8 mouse cellular contexts compared by ENCODE assay signal in the genomic region with DNA sequence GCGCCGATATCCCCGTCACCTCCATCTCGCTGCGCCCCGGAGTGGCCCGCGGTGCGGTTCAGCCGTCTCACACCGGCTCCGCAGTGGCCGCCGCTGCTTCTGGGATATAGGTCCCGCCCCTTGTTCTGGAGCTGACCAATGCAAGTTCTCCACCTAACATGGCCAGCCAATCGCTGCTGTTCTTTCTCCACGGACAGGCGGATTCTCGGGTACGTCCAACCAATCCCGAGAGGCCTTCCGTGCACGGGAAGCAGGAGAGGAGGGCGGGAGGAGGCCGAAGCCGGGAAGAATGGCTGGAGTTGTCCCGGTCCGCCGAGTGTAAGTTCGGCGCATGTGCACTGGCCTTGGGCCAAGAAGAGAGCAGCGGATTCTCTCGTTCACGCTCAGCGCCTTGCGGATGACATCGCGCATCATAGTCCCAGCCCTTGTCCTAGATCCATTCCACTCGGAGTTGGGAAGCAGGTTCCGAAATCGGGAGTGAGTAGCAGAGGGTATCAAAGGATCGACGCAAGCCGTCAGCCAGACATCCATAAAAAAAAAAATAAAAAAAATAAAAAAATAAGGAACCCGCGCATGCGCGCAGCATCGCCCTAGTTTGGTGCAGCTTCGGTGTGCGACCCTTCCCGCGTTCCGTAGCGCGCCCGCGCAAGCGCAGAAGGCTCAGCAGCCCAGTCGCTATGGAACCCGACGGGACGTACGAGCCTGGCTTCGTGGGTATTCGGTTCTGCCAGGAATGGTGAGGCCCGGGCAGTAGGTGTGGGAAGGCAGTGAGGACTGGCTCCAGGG. TPM values are rescaled to one million over a fixed set of nuclear protein-coding genes. Genes with fewer than 3 reads are reported as not detected.
DNase-seq lines count a peak whose midpoint lies in the region; ATAC-seq lines count a peak whose summit lies in the region.

A gene (plus strand): TSS at position 280 of the 786 bp plus-strand sequence.
A gene (minus strand): TSS at position 604 of the 786 bp plus-strand sequence.

- DNase-seq in ES-CJ7 (ENCODE audit: low read depth, low spot score): peak; percentile 99
- DNase-seq in cerebellum, adult 11 months: peak; percentile 99
- DNase-seq in forebrain, embryonic 14.5 days (ENCODE audit: low spot score): peak; percentile 99
- peak; percentile 97 for DNase-seq in heart, postnatal 14 days
- peak; percentile 99 for DNase-seq in layer of hippocampus, adult 11-12 months (ENCODE audit: low spot score)
- peak; percentile 99 for DNase-seq in lung, adult 18-20 months
- peak; percentile 98 for DNase-seq in testis, postnatal 14 days (ENCODE audit: low spot score)

- H3K4me2 ChIP-seq in forebrain, embryonic 14.5 days (ENCODE audit: low read length): peak within 1 kb of the TSS; percentile 75
- H3K4me2 ChIP-seq in neural tube, embryonic 15.5 days: peak within 1 kb of the TSS; percentile 84

- peak within 1 kb of the TSS; percentile 74 for H3K9ac ChIP-seq in forebrain, embryonic 14.5 days (ENCODE audit: low read length)
- H3K9ac ChIP-seq in neural tube, embryonic 15.5 days (replicated peaks): peak within 1 kb of the TSS; percentile 72

- under 1% methylated on average over 67 of the region's 67 CpGs for WGBS in forebrain, embryonic 14.5 days
- WGBS in neural tube, embryonic 15.5 days: under 1% methylated on average over 67 of the region's 67 CpGs

- no peaks in the 10 kb centered on the region for H3K9me3 ChIP-seq in forebrain, embryonic 14.5 days (replicated peaks; ENCODE audit: control insufficient read depth, low read length)
- H3K9me3 ChIP-seq in neural tube, embryonic 15.5 days (replicated peaks): no peaks in the 10 kb centered on the region

- H3K36me3 ChIP-seq in forebrain, embryonic 14.5 days (ENCODE audit: control insufficient read depth, insufficient read depth, low read length): peaks cover 44% of the 10 kb centered on the region
- peaks cover 35% of the 10 kb centered on the region for H3K36me3 ChIP-seq in neural tube, embryonic 15.5 days

- H3K4me1 ChIP-seq in forebrain, embryonic 14.5 days (ENCODE audit: control insufficient read depth, insufficient read depth, low read length): peaks cover 12% of the 10 kb centered on the region
- H3K4me1 ChIP-seq in neural tube, embryonic 15.5 days: peaks cover 28% of the 10 kb centered on the region

- intact Hi-C loops in heart, postnatal 14 days (cut with DNase I): loop anchor here (5.0 kb wide), 1 partner anchor 50 kb away; a partner anchor contains a TSS

- peak within 1 kb of the TSS; percentile 69 for H3K4me3 ChIP-seq in forebrain, embryonic 14.5 days (ENCODE audit: low read depth, low read length)
- peak within 1 kb of the TSS; percentile 80 for H3K4me3 ChIP-seq in neural tube, embryonic 15.5 days (replicated peaks)

- ATAC-seq in forebrain, embryonic 14.5 days: peak; percentile 96
- peak; percentile 93 for ATAC-seq in neural tube, embryonic 15.5 days (ENCODE audit: low FRiP score)

- peak within 1 kb of the TSS; percentile 96 for H3K27ac ChIP-seq in forebrain, embryonic 14.5 days (ENCODE audit: low read depth, low read length)
- peak within 1 kb of the TSS; percentile 98 for H3K27ac ChIP-seq in neural tube, embryonic 15.5 days (replicated peaks)

- no peaks in the 10 kb centered on the region for H3K27me3 ChIP-seq in forebrain, embryonic 14.5 days (replicated peaks; ENCODE audit: control insufficient read depth, insufficient read depth, low read length)
- no peaks in the 10 kb centered on the region for H3K27me3 ChIP-seq in neural tube, embryonic 15.5 days (replicated peaks)

RNA-seq across cellular contexts. Expression of the first gene that starts in this region (rescaled TPM):
- 191 and 256 TPM in 2 replicates for polyA plus RNA-seq in forebrain, embryonic 14.5 days (2014; fragmentation: Nextera tagmentation; extraction: Ambion mirVana)
- total RNA-seq in heart, postnatal 14 days (2021): 10 to 100 TPM; 52.8 to 55.5 TPM
- polyA plus RNA-seq in neural tube, embryonic 15.5 days (2015; fragmentation: Nextera tagmentation; extraction: Ambion mirVana): 165 and 194 TPM in 2 replicates

RNA-seq across cellular contexts. Expression of the second gene that starts in this region (rescaled TPM):
- 376 and 384 TPM in 2 replicates for polyA plus RNA-seq in forebrain, embryonic 14.5 days (2014; fragmentation: Nextera tagmentation; extraction: Ambion mirVana)
- total RNA-seq in heart, postnatal 14 days (2021): 10 to 100 TPM; 47.4 to 60.8 TPM
- 405 and 478 TPM in 2 replicates for polyA plus RNA-seq in neural tube, embryonic 15.5 days (2015; fragmentation: Nextera tagmentation; extraction: Ambion mirVana)

Comparison
In these comparisons a context has a peak if more than half of its experiments do, and no peak if none do; other contexts are left out.
1. Peak in every context shown above with its lines: DNase-seq, ATAC-seq, H3K4me3 ChIP-seq and H3K27ac ChIP-seq.